Mouse (Mus musculus) limb, embryonic 15.5 days (tissue): ENCODE measurements around the gene Wfdc3. TPM values are rescaled to one million over a fixed set of nuclear protein-coding genes. Genes with fewer than 3 reads are reported as not detected.
A peak's percentile ranks its signal among the peaks of the same experiment; 100 is the strongest.

Source experiments
- ATAC-seq: fragments of 200-750 bp; cut with Nextera tagmentation; 2 replicates; pipeline ENCODE4 v1.8.0; 2017; ENCODE audit warnings: low read depth, moderate TSS enrichment; ENCODE audit not compliant: insufficient number of reproducible peaks, low FRiP score, low TSS enrichment
- H3K27ac ChIP-seq: fragments of 300-500 bp; sonication (generic); 2 replicates; pipeline ENCODE4 v1.5.1; 2015; ENCODE audit warnings: moderate library complexity, mild to moderate bottlenecking, inconsistent platforms
- H3K27me3 ChIP-seq: fragments of 300-500 bp; sonication (generic); 2 replicates; pipeline ENCODE4 v1.6.1; 2015; ENCODE audit warnings: inconsistent platforms
- H3K36me3 ChIP-seq: fragments of 300-500 bp; sonication (generic); 2 replicates; pipeline ENCODE4 v1.6.1; 2015; ENCODE audit warnings: inconsistent platforms
- H3K4me1 ChIP-seq: fragments of 300-500 bp; sonication (generic); 2 replicates; pipeline ENCODE4 v1.6.1; 2015; ENCODE audit warnings: inconsistent platforms
- H3K4me2 ChIP-seq: fragments of 300-500 bp; sonication (generic); 2 replicates; pipeline ENCODE4 v1.6.1; 2015; ENCODE audit warnings: mild to moderate bottlenecking, inconsistent platforms
- H3K4me3 ChIP-seq: fragments of 300-500 bp; sonication (generic); 2 replicates; pipeline ENCODE4 v1.5.1; 2015; ENCODE audit warnings: mild to moderate bottlenecking, inconsistent platforms
- H3K9ac ChIP-seq: fragments of 300-500 bp; sonication (generic); 2 replicates; pipeline ENCODE4 v1.6.1; 2015; ENCODE audit warnings: inconsistent platforms
- H3K9me3 ChIP-seq: fragments of 300-500 bp; sonication (generic); 2 replicates; pipeline ENCODE4 v1.6.1; 2016; ENCODE audit warnings: inconsistent platforms
- WGBS: fragments of 180-500 bp; shearing (Covaris S2); methylation state at CpG from one replicate; pipeline ENCODE4 v1.1.7; 2015; 5-methylcytosine and 5-hydroxymethylcytosine counted together
- polyA plus RNA-seq: library from polyadenylated mRNA; unstranded; fragments of >200 nt; fragmentation: Nextera tagmentation; extraction: Ambion mirVana; gene quantifications from 2 replicates; pipeline ENCODE4 v1.2.1, GENCODE M21; 2015

Wfdc3 gene
- polyA plus RNA-seq, 1 experiment from 2014 or later = 0.50 TPM

DNA sequence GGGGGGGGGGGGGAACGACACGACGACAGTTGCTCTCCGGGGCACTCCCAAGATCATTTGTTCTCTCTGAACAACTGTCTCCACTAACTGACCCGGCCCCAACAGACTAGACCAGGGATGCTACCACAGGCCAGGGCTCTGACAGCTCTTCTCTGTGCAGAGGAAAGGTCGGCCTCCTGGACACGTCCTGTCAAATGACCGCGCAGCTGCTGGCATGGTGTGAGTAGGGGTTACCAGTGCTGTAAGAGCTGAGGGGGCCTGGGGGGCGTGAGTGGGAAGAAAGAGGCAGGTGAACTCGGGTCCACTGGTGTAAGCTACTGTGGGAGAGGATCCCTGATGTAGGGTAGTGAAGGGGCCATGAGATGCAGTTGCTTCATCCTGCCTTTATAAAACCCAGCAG lies 12.1 kb upstream of the Wfdc3 start:
- Histone ChIP-seq H3K4me1 (no peaks in the 10 kb centered on the region), H3K27ac (no peak overlapping the region; the same call in 1 of the 2 replicates), H3K36me3 (peaks cover 98% of the 10 kb centered on the region), H3K27me3 (no peaks in the 10 kb centered on the region), H3K4me2 (no peak overlapping the region), H3K4me3 (no peak overlapping the region), H3K9ac (no peak overlapping the region), H3K9me3 (no peaks in the 10 kb centered on the region)
- ATAC-seq = no peak
- 86% methylated on average over 11 of the region's 11 CpGs for WGBS

DNA sequence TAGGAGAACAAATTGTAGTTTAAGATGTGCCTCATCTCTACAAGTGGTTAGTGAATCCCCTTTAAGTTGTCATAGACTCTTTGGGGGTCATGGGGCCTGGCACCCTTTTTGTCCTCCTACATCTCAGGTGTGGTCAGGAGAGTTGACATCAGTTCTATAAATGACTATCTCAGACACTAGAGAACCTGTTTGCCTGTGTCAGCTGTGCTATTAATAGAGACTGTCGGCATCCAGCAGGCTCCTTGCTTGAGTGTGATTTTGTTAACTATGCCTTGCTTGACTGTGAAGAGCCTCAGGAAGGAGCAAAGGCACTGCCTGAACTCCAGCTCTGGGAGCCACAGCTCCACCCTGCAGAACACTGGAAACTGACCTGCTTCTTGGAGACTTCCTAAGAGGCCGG lies 9.1 kb upstream of the Wfdc3 start:
- Histone ChIP-seq H3K4me2 (no peak overlapping the region), H3K4me3 (no peak overlapping the region), H3K36me3 (peaks cover 90% of the 10 kb centered on the region), H3K27me3 (no peaks in the 10 kb centered on the region), H3K27ac (no peak overlapping the region; the same call in 1 of the 2 replicates), H3K9me3 (no peaks in the 10 kb centered on the region), H3K9ac (no peak overlapping the region), H3K4me1 (no peaks in the 10 kb centered on the region)
- 87% methylated on average over 2 of the region's 2 CpGs for WGBS
- no peak for ATAC-seq

DNA sequence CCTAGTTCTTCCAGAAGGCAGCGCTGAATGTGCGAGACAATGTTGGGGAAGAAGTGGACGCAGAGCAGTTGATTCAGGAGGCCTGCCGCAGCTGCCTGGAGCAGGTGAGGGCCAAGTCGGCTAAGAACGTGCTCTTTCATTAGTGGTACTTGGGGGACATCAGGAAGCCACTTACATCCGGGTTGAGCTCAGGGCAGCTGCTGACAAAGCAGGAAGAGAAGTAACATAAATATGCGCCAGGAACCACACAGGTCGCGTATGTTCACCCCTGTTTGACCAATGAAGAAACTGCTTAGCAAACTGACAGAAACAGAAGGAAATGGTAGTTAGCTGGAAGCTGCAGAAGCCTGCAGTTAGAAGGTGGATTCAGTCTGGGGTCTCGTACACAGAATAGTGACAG lies 8.4 kb upstream of the Wfdc3 start:
- H3K9me3 ChIP-seq = no peaks in the 10 kb centered on the region
- no peak overlapping the region for H3K4me3 ChIP-seq
- H3K4me1 ChIP-seq = no peaks in the 10 kb centered on the region
- no peak overlapping the region for H3K4me2 ChIP-seq
- no peak for ATAC-seq
- no peaks in the 10 kb centered on the region for H3K27me3 ChIP-seq
- WGBS = 81% methylated on average over 11 of the region's 11 CpGs
- H3K9ac ChIP-seq = no peak overlapping the region
- peaks cover 88% of the 10 kb centered on the region for H3K36me3 ChIP-seq
- H3K27ac ChIP-seq = no peak overlapping the region

DNA sequence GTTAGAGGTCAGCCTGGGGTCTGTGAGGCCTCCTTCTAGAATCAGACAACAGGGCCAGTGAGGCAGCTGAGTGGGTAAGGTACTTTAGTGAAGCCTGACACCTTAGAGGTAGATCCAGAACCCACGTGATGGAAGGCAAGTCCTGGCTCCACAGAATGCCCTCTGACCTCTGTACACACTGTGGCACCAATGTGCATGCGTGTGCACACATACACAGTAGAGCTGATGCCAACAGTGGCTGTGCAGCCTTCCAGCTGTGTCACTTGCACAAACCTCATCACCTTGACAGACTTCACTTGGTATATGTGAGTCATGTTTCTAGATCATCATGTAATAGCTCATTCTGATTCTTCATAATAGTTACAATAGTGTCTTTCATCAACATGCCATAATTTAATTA lies 6.7 kb upstream of the Wfdc3 start:
- H3K4me1 ChIP-seq = peaks cover 2% of the 10 kb centered on the region

DNA sequence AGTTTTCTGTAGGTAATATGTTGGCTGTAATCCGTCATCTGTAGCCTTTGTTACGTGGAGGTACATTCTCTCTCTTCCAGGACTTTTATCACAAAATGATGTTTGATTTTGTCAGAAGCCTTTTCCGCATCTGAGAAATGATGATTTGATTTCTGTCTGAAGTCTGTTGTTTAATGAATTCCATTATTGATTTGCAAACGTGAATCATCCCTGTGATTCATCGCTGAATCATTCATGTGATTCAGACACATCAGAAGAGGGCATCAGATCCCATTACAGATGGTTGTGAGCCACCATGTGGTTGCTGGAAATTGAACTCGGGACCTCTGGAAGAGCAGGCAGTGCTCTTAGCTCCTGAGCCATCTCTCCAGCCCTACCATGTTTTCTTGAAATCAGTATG lies 3.3 kb upstream of the Wfdc3 start:
- WGBS = 87% methylated on average over 6 of the region's 6 CpGs
- no peak overlapping the region for H3K27ac ChIP-seq
- no peak overlapping the region for H3K4me2 ChIP-seq
- no peak overlapping the region for H3K4me3 ChIP-seq
- no peaks in the 10 kb centered on the region for H3K27me3 ChIP-seq
- H3K9ac ChIP-seq = no peak overlapping the region
- ATAC-seq = no peak
- peaks cover 52% of the 10 kb centered on the region for H3K36me3 ChIP-seq
- H3K4me1 ChIP-seq = peaks cover 17% of the 10 kb centered on the region
- no peaks in the 10 kb centered on the region for H3K9me3 ChIP-seq

More for the DNA sequence above, 6.7 kb upstream of the Wfdc3 start:
- ATAC-seq = no peak
- WGBS = 85% methylated on average over 2 of the region's 2 CpGs
- no peaks in the 10 kb centered on the region for H3K9me3 ChIP-seq
- H3K27ac ChIP-seq = no peak overlapping the region
- H3K36me3 ChIP-seq = peaks cover 84% of the 10 kb centered on the region
- H3K4me3 ChIP-seq = no peak overlapping the region
- H3K4me2 ChIP-seq = no peak overlapping the region
- H3K9ac ChIP-seq = no peak overlapping the region
- H3K27me3 ChIP-seq = no peaks in the 10 kb centered on the region

DNA sequence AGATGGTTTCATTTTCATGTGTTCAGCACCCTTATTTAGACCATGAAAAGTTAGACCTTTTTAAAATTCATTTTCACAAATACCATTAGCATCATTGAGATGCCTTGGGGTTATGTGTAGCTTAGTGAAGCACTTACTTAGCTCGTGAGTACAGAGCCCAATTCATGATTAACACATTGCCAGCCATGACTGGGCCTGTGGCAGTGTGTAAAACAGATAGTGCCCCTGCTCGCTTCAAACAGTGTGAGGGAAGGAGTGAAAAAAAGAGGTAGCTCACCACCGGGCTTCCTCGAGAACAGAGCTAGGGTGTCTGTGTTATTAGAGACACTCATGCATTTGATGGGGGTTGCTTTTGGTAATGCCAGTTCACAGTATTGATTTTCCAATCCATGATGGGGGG lies 2.5 kb upstream of the Wfdc3 start:
- Histone ChIP-seq H3K9ac (no peak overlapping the region), H3K4me3 (no peak overlapping the region), H3K9me3 (no peaks in the 10 kb centered on the region), H3K27ac (no peak overlapping the region), H3K4me2 (no peak overlapping the region), H3K4me1 (peaks cover 22% of the 10 kb centered on the region), H3K27me3 (no peaks in the 10 kb centered on the region), H3K36me3 (peaks cover 45% of the 10 kb centered on the region)
- 75% methylated on average over 4 of the region's 4 CpGs for WGBS
- no peak for ATAC-seq

DNA sequence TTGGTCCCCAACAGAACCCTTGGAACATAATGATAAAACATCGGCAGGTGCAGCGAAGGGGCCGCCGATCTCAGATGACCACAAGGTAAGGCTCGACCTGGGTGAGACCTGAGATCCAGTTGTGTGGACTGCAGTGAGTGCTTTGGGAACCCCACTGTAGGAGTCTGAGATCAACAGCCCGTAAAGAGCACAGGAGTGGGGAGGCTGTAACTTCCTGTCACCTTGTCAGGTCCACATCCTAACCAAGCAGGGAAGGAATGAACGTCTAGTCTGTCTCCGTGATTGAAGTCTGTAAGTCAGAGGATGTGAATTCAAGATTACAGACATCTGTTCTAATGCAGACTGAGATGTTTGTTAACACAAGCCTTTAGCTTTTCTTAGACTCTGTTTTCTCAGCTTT lies 962 bp upstream of the Wfdc3 start:
- H3K4me3 ChIP-seq = peak overlapping the region; percentile 96
- no peaks in the 10 kb centered on the region for H3K9me3 ChIP-seq
- H3K9ac ChIP-seq = peak overlapping the region; percentile 95
- peaks cover 35% of the 10 kb centered on the region for H3K36me3 ChIP-seq
- 45% methylated on average over 8 of the region's 8 CpGs for WGBS
- no peaks in the 10 kb centered on the region for H3K27me3 ChIP-seq
- no peak for ATAC-seq
- peak overlapping the region; percentile 77 for H3K4me2 ChIP-seq
- peak overlapping the region; percentile 65; the same call in 1 of the 2 replicates for H3K27ac ChIP-seq
- H3K4me1 ChIP-seq = peaks cover 22% of the 10 kb centered on the region

DNA sequence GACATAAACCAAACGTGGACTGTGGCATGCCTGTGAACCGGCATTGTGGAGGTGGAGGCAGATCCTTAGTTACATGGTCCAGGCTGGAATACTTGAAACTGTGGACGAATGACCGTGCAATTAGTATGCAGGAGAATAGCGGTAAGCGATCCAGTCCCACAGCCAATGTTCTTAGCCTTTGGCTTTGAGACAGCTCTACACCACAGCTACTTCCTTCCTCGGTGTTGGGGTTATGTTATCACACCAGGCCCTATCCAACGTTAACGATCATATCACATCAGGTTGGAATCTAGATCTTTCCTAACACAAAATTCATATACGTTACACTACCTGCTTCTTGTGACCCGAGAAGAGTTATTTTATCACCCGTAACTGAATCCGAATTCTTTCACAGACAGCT lies 744 bp downstream of the Wfdc3 start:
- 68% methylated on average over 13 of the region's 13 CpGs for WGBS
- peaks cover 22% of the 10 kb centered on the region for H3K4me1 ChIP-seq
- no peaks in the 10 kb centered on the region for H3K9me3 ChIP-seq
- H3K27ac ChIP-seq = no peak overlapping the region
- peak overlapping the region; percentile 96 for H3K4me3 ChIP-seq
- H3K27me3 ChIP-seq = no peaks in the 10 kb centered on the region
- peak overlapping the region; percentile 95; the same call in 1 of the 2 replicates for H3K9ac ChIP-seq
- peaks cover 23% of the 10 kb centered on the region for H3K36me3 ChIP-seq
- peak overlapping the region; percentile 69 for H3K4me2 ChIP-seq
- ATAC-seq = no peak

DNA sequence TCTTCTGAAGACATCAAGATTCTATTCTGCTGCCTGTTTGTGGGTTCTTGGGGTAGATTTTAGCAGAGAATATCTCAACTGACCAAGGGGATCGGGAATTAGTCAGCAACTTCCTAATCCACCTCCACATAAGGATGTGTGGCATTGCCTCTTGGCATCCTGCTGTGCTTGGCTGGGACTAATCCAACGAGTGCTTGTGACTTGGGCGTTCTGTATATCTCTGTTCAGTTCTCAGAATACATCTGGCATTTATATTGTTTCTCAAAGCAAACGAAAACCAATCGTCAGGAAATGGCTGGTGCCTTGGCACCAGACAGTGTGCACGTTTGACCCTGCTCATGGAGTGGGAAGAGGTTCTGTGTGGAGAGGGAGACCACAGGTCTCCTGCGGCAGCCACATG lies 5.9 kb downstream of the Wfdc3 start:
- H3K9ac ChIP-seq = no peak overlapping the region
- H3K9me3 ChIP-seq = no peaks in the 10 kb centered on the region
- H3K4me3 ChIP-seq = no peak overlapping the region
- no peaks in the 10 kb centered on the region for H3K36me3 ChIP-seq
- H3K4me2 ChIP-seq = no peak overlapping the region
- WGBS = 38% methylated on average over 7 of the region's 7 CpGs
- ATAC-seq = no peak
- H3K27ac ChIP-seq = no peak overlapping the region
- H3K4me1 ChIP-seq = peaks cover 4% of the 10 kb centered on the region; the same call in 1 of the 2 replicates
- H3K27me3 ChIP-seq = no peaks in the 10 kb centered on the region

DNA sequence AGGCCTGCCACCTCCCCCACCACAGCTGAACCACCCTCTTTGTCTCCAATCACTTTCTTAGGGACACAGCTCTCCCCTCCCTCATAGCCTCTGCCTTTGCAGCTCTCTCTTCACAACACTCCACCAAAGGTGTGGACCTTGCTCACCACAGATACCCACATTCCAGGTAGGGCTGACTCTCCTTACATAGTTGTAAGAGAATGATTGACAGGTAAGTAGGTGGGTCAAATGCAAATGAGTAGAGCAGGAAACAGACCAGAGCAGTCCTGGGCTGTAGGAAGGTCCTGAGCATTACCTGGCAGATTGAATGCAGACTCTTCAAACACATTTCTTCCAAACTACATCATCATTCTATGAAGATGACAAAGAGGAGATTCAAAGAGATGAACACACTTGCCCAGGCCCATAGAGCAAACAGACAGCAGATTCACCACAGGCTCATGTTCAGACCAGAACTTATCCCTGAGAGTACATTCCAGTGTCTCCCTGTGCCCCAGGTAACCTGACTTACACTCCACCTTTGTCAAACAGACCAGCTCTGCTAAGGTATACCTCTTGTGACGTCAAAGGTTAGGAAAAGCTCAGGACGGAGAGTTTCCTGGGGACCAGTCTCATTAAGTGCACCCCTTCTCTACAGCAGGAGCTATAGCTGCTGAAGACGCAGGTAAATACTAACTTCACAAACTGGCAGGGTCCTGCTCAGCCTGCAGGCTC lies 8.2 kb downstream of the Wfdc3 start:
- Histone ChIP-seq H3K27ac (no peak overlapping the region), H3K36me3 (no peaks in the 10 kb centered on the region), H3K27me3 (no peaks in the 10 kb centered on the region), H3K4me1 (no peaks in the 10 kb centered on the region; the same call in 1 of the 2 replicates), H3K4me2 (no peak overlapping the region), H3K9me3 (no peaks in the 10 kb centered on the region), H3K4me3 (no peak overlapping the region), H3K9ac (no peak overlapping the region)
- 57% methylated on average over 3 of the region's 3 CpGs for WGBS
- no peak for ATAC-seq

DNA sequence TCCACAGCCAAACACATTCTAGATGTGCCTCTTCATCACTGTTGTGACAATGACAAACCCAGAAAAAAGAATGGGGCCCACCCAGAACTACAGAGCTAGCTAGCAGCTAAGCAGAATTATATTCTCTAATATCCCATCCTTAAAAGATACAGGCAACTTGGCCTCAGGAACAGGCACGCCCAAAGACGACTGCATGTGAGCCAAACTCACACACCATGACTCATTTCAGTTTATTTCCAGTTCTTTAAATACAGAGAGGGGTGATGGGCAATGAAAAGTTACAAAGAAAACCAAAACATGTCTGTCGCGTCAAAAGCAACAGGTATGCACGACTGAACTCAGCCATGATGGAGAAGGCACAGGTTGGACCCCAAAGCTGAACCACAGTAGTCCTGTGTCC lies 10.3 kb downstream of the Wfdc3 start:
- H3K4me2 ChIP-seq = no peak overlapping the region
- no peak overlapping the region for H3K9ac ChIP-seq
- no peak overlapping the region for H3K4me3 ChIP-seq
- no peaks in the 10 kb centered on the region for H3K27me3 ChIP-seq
- H3K9me3 ChIP-seq = no peaks in the 10 kb centered on the region
- no peaks in the 10 kb centered on the region; the same call in 1 of the 2 replicates for H3K4me1 ChIP-seq
- H3K27ac ChIP-seq = 0 out of 2 replicates have a peak overlapping the region, but pooled peaks have one; percentile 7
- no peak for ATAC-seq
- no peaks in the 10 kb centered on the region for H3K36me3 ChIP-seq
- 79% methylated on average over 5 of the region's 5 CpGs for WGBS

DNA sequence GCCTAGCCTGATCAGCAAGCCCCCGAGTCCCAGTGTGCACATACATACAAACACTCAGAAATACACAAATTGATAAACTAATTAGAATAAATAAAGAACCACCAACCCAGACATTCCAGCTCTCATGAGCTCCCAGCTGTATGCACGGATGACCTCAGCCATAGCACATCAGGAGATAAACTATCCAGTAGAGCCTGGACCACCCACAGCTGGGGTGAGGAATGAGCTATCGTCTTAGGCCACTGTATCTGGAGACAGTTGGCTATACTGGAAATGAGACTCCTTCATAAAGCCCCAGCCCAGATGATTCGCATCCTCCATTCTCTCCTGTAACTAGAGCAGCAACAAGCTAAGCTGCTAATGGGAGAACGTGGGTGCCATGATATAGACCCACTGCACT lies 10.9 kb downstream of the Wfdc3 start:
- ATAC-seq = no peak
- Histone ChIP-seq H3K9me3 (no peaks in the 10 kb centered on the region), H3K27ac (no peak overlapping the region), H3K9ac (no peak overlapping the region), H3K36me3 (no peaks in the 10 kb centered on the region), H3K27me3 (no peaks in the 10 kb centered on the region), H3K4me3 (no peak overlapping the region), H3K4me1 (no peaks in the 10 kb centered on the region), H3K4me2 (no peak overlapping the region)
- 83% methylated on average over 5 of the region's 5 CpGs for WGBS

DNA sequence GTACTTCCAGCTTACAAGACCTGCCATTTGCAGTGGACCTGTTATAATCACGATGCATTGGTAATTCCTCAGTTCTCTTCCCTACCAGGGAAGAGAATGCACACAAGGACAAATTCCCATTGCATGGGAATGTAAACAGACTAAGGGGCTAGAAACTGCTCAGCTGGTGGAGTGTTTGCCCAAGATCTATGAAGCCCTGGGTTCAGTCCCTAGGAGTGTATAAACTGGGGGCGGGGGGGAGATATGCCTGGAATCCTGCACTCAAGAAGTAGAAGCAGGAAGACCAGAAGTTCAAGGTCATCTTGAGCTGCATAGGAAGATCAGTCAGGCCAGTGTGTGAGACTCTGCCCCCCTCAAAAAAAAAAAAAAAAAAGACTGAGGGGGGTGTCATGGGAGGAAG lies 12.5 kb downstream of the Wfdc3 start:
- H3K4me1 ChIP-seq = no peaks in the 10 kb centered on the region
- H3K9me3 ChIP-seq = no peaks in the 10 kb centered on the region
- H3K36me3 ChIP-seq = no peaks in the 10 kb centered on the region
- no peaks in the 10 kb centered on the region for H3K27me3 ChIP-seq
- no peak overlapping the region for H3K9ac ChIP-seq
- no peak overlapping the region for H3K4me2 ChIP-seq
- no peak for ATAC-seq
- no peak overlapping the region for H3K27ac ChIP-seq
- WGBS = 93% methylated on average over 2 of the region's 2 CpGs
- H3K4me3 ChIP-seq = no peak overlapping the region
